Comparison of ENCODE assay signal across 13 mouse cellular contexts in the genomic region with DNA sequence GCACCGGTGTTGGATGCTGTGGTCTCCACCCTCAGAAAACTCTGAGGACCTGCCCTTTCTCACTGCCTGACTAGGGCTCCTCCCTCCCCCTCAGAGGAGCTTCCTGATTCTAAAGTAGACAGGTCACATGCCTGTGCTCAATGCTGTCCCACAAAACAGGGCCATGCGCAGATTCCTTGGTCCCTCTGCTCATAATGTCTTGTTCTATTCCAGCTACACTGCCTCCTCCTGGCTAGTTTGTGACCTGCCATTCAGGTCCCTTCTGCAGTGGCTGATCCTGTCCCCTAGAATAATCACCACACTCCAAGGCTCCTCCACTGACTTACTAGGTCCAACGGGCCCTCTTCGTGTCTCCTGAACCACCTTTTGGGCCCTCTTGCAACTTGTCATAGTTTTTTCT. TPM values are rescaled to one million over a fixed set of nuclear protein-coding genes. Genes with fewer than 3 reads are reported as not detected.
DNase-seq lines count a peak whose midpoint lies in the region; ATAC-seq and TF ChIP-seq lines count a peak whose summit lies in the region.
"Had no signal": no experiment of that assay in that cellular context is flagged by ENCODE, and none has a peak within 500 bp of the region (broad histone marks: within the 10 kb centered on the region; RNA-seq: fewer than 3 reads in every experiment).

No protein-coding gene starts in this region.

- TF ChIP-seq POLR2A in ES-Bruce4 (IDR thresholded peaks at IDR 0.05; ENCODE audit: insufficient read depth, low read length), result no peak

- TF ChIP-seq CTCF in hindbrain, postnatal 0 days (IDR thresholded peaks at IDR 0.05; ENCODE audit: low read depth), result peak; percentile 21
- peak; percentile 23 for TF ChIP-seq CTCF in ES-Bruce4 (IDR thresholded peaks at IDR 0.05; ENCODE audit: low read depth, low read length)

- no peaks in the 10 kb centered on the region for H3K27me3 ChIP-seq in hindbrain, postnatal 0 days (ENCODE audit: insufficient read depth, low read length)
- no peaks in the 10 kb centered on the region for H3K27me3 ChIP-seq in hindbrain, embryonic 11.5 days (ENCODE audit: control insufficient read depth, insufficient read depth, low read length)
- H3K27me3 ChIP-seq in ES-Bruce4 (ENCODE audit: control insufficient read depth, insufficient read depth, low read length, poor library complexity, severe bottlenecking), result no peaks in the 10 kb centered on the region
- H3K27me3 ChIP-seq in embryonic facial prominence, embryonic 10.5 days (replicated peaks; ENCODE audit: low read depth, poor library complexity, severe bottlenecking), result peaks cover 26% of the 10 kb centered on the region
- peaks cover 11% of the 10 kb centered on the region; the same call in 1 of the 2 replicates for H3K27me3 ChIP-seq in limb, embryonic 12.5 days
- H3K27me3 ChIP-seq: hindbrain, embryonic 15.5 days had no signal

- DNase-seq in hindbrain, postnatal 0 days (ENCODE audit: low spot score), result no peak
- DNase-seq in hindbrain, embryonic 11.5 days (ENCODE audit: low spot score), result no peak
- no peak for DNase-seq in embryonic facial prominence, embryonic 10.5 days (ENCODE audit: low spot score)
- DNase-seq in spleen, postnatal 36 days (ENCODE audit: low spot score in 2 of 2), result no peak
- no peak for DNase-seq in heart, postnatal 10 days
- DNase-seq: cerebellum, adult 2 months; lung, adult 2 months had no signal

- no peaks in the 10 kb centered on the region for H3K9me3 ChIP-seq in hindbrain, postnatal 0 days (ENCODE audit: low read length)
- no peaks in the 10 kb centered on the region for H3K9me3 ChIP-seq in hindbrain, embryonic 11.5 days (ENCODE audit: control insufficient read depth, low read length)
- no peaks in the 10 kb centered on the region for H3K9me3 ChIP-seq in ES-Bruce4 (replicated peaks; ENCODE audit: control insufficient read depth, insufficient read depth, low read length, poor library complexity, severe bottlenecking)
- no peaks in the 10 kb centered on the region for H3K9me3 ChIP-seq in embryonic facial prominence, embryonic 10.5 days
- no peaks in the 10 kb centered on the region for H3K9me3 ChIP-seq in limb, embryonic 12.5 days
- H3K9me3 ChIP-seq: forebrain, embryonic 13.5 days; hindbrain, embryonic 15.5 days; kidney, embryonic 15.5 days had no signal

- H3K4me2 ChIP-seq in hindbrain, postnatal 0 days (ENCODE audit: low read depth, low read length), result no peak overlapping the region
- H3K4me2 ChIP-seq in hindbrain, embryonic 11.5 days (replicated peaks; ENCODE audit: low read depth, low read length), result no peak overlapping the region
- peak overlapping the region; percentile 17; the same call in 1 of the 2 replicates for H3K4me2 ChIP-seq in limb, embryonic 12.5 days
- H3K4me2 ChIP-seq: forebrain, embryonic 13.5 days; hindbrain, embryonic 15.5 days; kidney, embryonic 15.5 days had no signal

- ATAC-seq in hindbrain, postnatal 0 days, result no peak
- no peak for ATAC-seq in hindbrain, embryonic 11.5 days (ENCODE audit: low FRiP score)
- no peak for ATAC-seq in limb, embryonic 12.5 days (ENCODE audit: insufficient number of reproducible peaks, insufficient read depth, low FRiP score, low TSS enrichment, low read depth)
- ATAC-seq: forebrain, embryonic 13.5 days had no signal

- peaks cover 15% of the 10 kb centered on the region for H3K4me1 ChIP-seq in hindbrain, postnatal 0 days (ENCODE audit: insufficient read depth, low read length)
- H3K4me1 ChIP-seq in hindbrain, embryonic 11.5 days (replicated peaks; ENCODE audit: control insufficient read depth, insufficient read depth, low read length), result peaks cover 15% of the 10 kb centered on the region
- no peaks in the 10 kb centered on the region for H3K4me1 ChIP-seq in ES-Bruce4 (ENCODE audit: control insufficient read depth, insufficient read depth, low read length)
- peaks cover 88% of the 10 kb centered on the region for H3K4me1 ChIP-seq in embryonic facial prominence, embryonic 10.5 days
- peaks cover 76% of the 10 kb centered on the region for H3K4me1 ChIP-seq in limb, embryonic 12.5 days (replicated peaks)

- no peak for TF ChIP-seq EP300 in ES-Bruce4 (IDR thresholded peaks at IDR 0.05; ENCODE audit: insufficient read depth, low read depth, low read length)

- no peak overlapping the region for H3K4me3 ChIP-seq in hindbrain, postnatal 0 days (ENCODE audit: low read length)
- no peak overlapping the region for H3K4me3 ChIP-seq in hindbrain, embryonic 11.5 days (ENCODE audit: low read depth, low read length)
- no peak overlapping the region for H3K4me3 ChIP-seq in ES-Bruce4 (ENCODE audit: low read depth, low read length)
- H3K4me3 ChIP-seq in embryonic facial prominence, embryonic 10.5 days, result peak overlapping the region; percentile 16; the same call in 1 of the 2 replicates
- H3K4me3 ChIP-seq in limb, embryonic 12.5 days (replicated peaks), result no peak overlapping the region
- H3K4me3 ChIP-seq: forebrain, embryonic 13.5 days; hindbrain, embryonic 15.5 days; kidney, embryonic 15.5 days; myocyte had no signal

- WGBS in hindbrain, postnatal 0 days, result 81% methylated on average over 4 of the region's 4 CpGs
- 76% methylated on average over 4 of the region's 4 CpGs for WGBS in hindbrain, embryonic 11.5 days
- 73% methylated on average over 4 of the region's 4 CpGs for WGBS in embryonic facial prominence, embryonic 10.5 days
- 71% methylated on average over 4 of the region's 4 CpGs for WGBS in limb, embryonic 12.5 days

- no peak overlapping the region for H3K9ac ChIP-seq in hindbrain, postnatal 0 days (replicated peaks; ENCODE audit: low read length)
- H3K9ac ChIP-seq in hindbrain, embryonic 11.5 days (ENCODE audit: low read depth, low read length), result no peak overlapping the region
- H3K9ac ChIP-seq in ES-Bruce4 (ENCODE audit: low read depth, poor library complexity, severe bottlenecking), result no peak overlapping the region
- H3K9ac ChIP-seq in limb, embryonic 12.5 days (replicated peaks), result no peak overlapping the region
- H3K9ac ChIP-seq: hindbrain, embryonic 15.5 days; kidney, embryonic 15.5 days had no signal

- H3K27ac ChIP-seq in hindbrain, postnatal 0 days, result no peak overlapping the region
- no peak overlapping the region for H3K27ac ChIP-seq in hindbrain, embryonic 11.5 days (ENCODE audit: low read depth, low read length)
- no peak overlapping the region for H3K27ac ChIP-seq in ES-Bruce4 (ENCODE audit: insufficient read depth, low read length)
- H3K27ac ChIP-seq in embryonic facial prominence, embryonic 10.5 days (replicated peaks), result peak overlapping the region; percentile 76
- H3K27ac ChIP-seq in limb, embryonic 12.5 days, result peak overlapping the region; percentile 94
- H3K27ac ChIP-seq: forebrain, embryonic 13.5 days; hindbrain, embryonic 15.5 days; kidney, embryonic 15.5 days had no signal

- H3K36me3 ChIP-seq in hindbrain, postnatal 0 days (ENCODE audit: insufficient read depth, low read length), result no peaks in the 10 kb centered on the region
- H3K36me3 ChIP-seq in hindbrain, embryonic 11.5 days (ENCODE audit: control insufficient read depth, insufficient read depth, low read length), result no peaks in the 10 kb centered on the region
- no peaks in the 10 kb centered on the region for H3K36me3 ChIP-seq in ES-Bruce4 (ENCODE audit: control insufficient read depth, insufficient read depth, low read length, poor library complexity, severe bottlenecking)
- H3K36me3 ChIP-seq in embryonic facial prominence, embryonic 10.5 days (replicated peaks), result no peaks in the 10 kb centered on the region
- no peaks in the 10 kb centered on the region for H3K36me3 ChIP-seq in limb, embryonic 12.5 days
- H3K36me3 ChIP-seq: hindbrain, embryonic 15.5 days; kidney, embryonic 15.5 days had no signal

- intact Hi-C loops in heart, postnatal 10 days (cut with DNase I), result no loop called here

RNA-seq across cellular contexts. Expression of a gene that starts 21.0 kb away (rescaled TPM):
- total RNA-seq in hindbrain, postnatal 0 days (2014; rRNA removed), result 71.5 and 87.2 TPM in 2 replicates
- polyA plus RNA-seq in hindbrain, postnatal 0 days (2015; fragmentation: Nextera tagmentation; extraction: Ambion mirVana), result 27.0 and 32.9 TPM in 2 replicates
- 41.9 and 42.5 TPM in 2 replicates for polyA plus RNA-seq in hindbrain, embryonic 11.5 days (2014; fragmentation: Nextera tagmentation; extraction: Ambion mirVana)
- polyA plus RNA-seq in ES-Bruce4 (2011; ENCODE audit: insufficient read depth, insufficient read length, low read depth, missing spikeins), result 1.9 and 3.2 TPM in 2 replicates
- polyA plus RNA-seq in embryonic facial prominence, embryonic 10.5 days (2016; fragmentation: Nextera tagmentation; extraction: Ambion mirVana), result 44.3 and 49.5 TPM in 2 replicates
- polyA plus RNA-seq in limb, embryonic 12.5 days (2016; fragmentation: Nextera tagmentation; extraction: Ambion mirVana), result 14.9 and 15.0 TPM in 2 replicates
- total RNA-seq in heart, postnatal 10 days (2021), result 10 to 100 TPM; 17.5 to 18.9 TPM

Comparison
In these comparisons a context has a peak if more than half of its experiments do, and no peak if none do; other contexts are left out.
1. H3K27ac ChIP-seq: peak in embryonic facial prominence, embryonic 10.5 days (single experiment) and limb, embryonic 12.5 days (single experiment); none in hindbrain, postnatal 0 days (single experiment), hindbrain, embryonic 11.5 days (single experiment) and ES-Bruce4 (single experiment).